In the genomic region with DNA sequence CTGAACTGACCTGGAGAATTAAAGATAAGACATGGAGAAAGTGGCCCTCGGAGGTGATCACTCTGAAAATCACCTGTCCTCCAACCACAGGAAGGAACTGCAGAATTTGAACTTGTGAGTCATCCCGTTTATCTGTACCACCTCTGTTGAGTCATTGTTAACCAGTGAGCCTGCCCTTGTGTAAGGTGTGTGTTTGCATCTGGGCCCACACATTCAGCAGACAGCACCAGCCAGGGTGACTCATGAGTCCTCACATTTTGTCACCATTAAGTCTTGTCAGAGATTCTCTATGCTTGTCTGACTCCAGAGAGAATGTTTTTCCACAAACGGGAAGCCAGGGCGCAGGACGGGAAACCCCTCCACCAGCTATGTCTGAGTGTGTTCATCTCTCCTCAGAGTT, we compare ENCODE assay signal across 26 mouse cellular contexts.
DNase-seq lines count a peak whose midpoint lies in the region; ATAC-seq and TF ChIP-seq lines count a peak whose summit lies in the region.
"Had no signal": no experiment of that assay in that cellular context is flagged by ENCODE, and none has a peak within 500 bp of the region (broad histone marks: within the 10 kb centered on the region; RNA-seq: fewer than 3 reads in every experiment).

No protein-coding gene starts in this region.

- in situ Hi-C loops in Patski (cut with MboI; ENCODE audit: low pct_unique_long_range_greater_than_20kb), result no loop called here

- no peaks in the 10 kb centered on the region for H3K36me3 ChIP-seq in lung, postnatal 0 days (ENCODE audit: insufficient read depth, low read length)
- H3K36me3 ChIP-seq: embryonic facial prominence, embryonic 12.5 days; embryonic facial prominence, embryonic 15.5 days; G1E; hindbrain, embryonic 10.5 days; hindbrain, embryonic 13.5 days; intestine, embryonic 15.5 days had no signal

- intact Hi-C loops in heart, postnatal 10 days (cut with DNase I), result no loop called here

- H3K4me1 ChIP-seq in lung, postnatal 0 days (ENCODE audit: insufficient read depth, low read depth, low read length), result no peaks in the 10 kb centered on the region
- H3K4me1 ChIP-seq: hindbrain, embryonic 13.5 days; intestine, embryonic 15.5 days had no signal

- H3K9me3 ChIP-seq in lung, postnatal 0 days (ENCODE audit: low read length), result no peaks in the 10 kb centered on the region
- H3K9me3 ChIP-seq: embryonic facial prominence, embryonic 12.5 days; embryonic facial prominence, embryonic 15.5 days; G1E; hindbrain, embryonic 10.5 days; hindbrain, embryonic 13.5 days; intestine, embryonic 15.5 days had no signal

- CTCF ChIA-PET in Patski (lab: Charles Lee), result interaction anchor here (0.7 to 1.4 kb wide), 2 partner anchors 9 to 19 kb away, joined by 3 read pairs; no protein-coding TSS in a partner anchor

- POLR2A ChIA-PET in Patski (lab: Charles Lee), result interaction anchor here (0.6 kb wide), 1 partner anchor 240 kb away, joined by 3 read pairs; no protein-coding TSS in a partner anchor

- H3K27me3 ChIP-seq in Patski, result no peaks in the 10 kb centered on the region
- no peaks in the 10 kb centered on the region for H3K27me3 ChIP-seq in lung, postnatal 0 days (replicated peaks; ENCODE audit: insufficient read depth, low read length)
- H3K27me3 ChIP-seq: embryonic facial prominence, embryonic 12.5 days; embryonic facial prominence, embryonic 15.5 days; hindbrain, embryonic 13.5 days; intestine, embryonic 15.5 days had no signal

- H3K4me2 ChIP-seq in lung, postnatal 0 days (replicated peaks; ENCODE audit: low read depth, low read length), result no peak overlapping the region
- H3K4me2 ChIP-seq: embryonic facial prominence, embryonic 12.5 days; embryonic facial prominence, embryonic 15.5 days; heart, embryonic 11.5 days; hindbrain, embryonic 13.5 days; intestine, embryonic 15.5 days had no signal

- H3K4me3 ChIP-seq in lung, postnatal 0 days (ENCODE audit: low read depth, low read length), result no peak overlapping the region
- H3K4me3 ChIP-seq: embryonic facial prominence, embryonic 12.5 days; embryonic facial prominence, embryonic 15.5 days; hindbrain, embryonic 10.5 days; hindbrain, embryonic 13.5 days; intestine, embryonic 15.5 days had no signal

- no peak for TF ChIP-seq EP300 in lung, postnatal 0 days (IDR thresholded peaks at IDR 0.05)

- ATAC-seq in Patski, result peak; percentile 45
- ATAC-seq in lung, postnatal 0 days, result no peak
- ATAC-seq: activated CD4-positive, CD25-positive, alpha-beta regulatory T cell, adult 4 months; forebrain, embryonic 14.5 days; forebrain, postnatal 0 days; hindbrain, embryonic 16.5 days; intestine, embryonic 15.5 days had no signal

- H3K27ac ChIP-seq in lung, postnatal 0 days (ENCODE audit: low read length), result no peak overlapping the region
- H3K27ac ChIP-seq: embryonic facial prominence, embryonic 12.5 days; embryonic facial prominence, embryonic 15.5 days; hindbrain, embryonic 10.5 days; hindbrain, embryonic 13.5 days; intestine, embryonic 15.5 days had no signal

- DNase-seq in heart, adult 11 months, result peak; percentile 39
- no peak for DNase-seq in heart, postnatal 10 days
- DNase-seq in right cerebral cortex, adult 2 months (ENCODE audit: low spot score in 2 of 2), result peak; percentile 21 to 31
- no peak for DNase-seq in right cerebral cortex, postnatal 4 days
- DNase-seq in Patski (ENCODE audit: low read depth, low spot score), result no peak
- DNase-seq in cerebellum, postnatal 25 days, result no peak
- DNase-seq in lung, postnatal 0 days (ENCODE audit: low spot score), result no peak
- DNase-seq: adrenal gland, adult 8-10 months; adrenal gland, postnatal 25 days; cerebellum, adult 18-20 months; cerebellum, adult 9-10 months; cerebellum, postnatal 14 days; forebrain, postnatal 0 days; gastrocnemius, postnatal 10 days; gastrocnemius, postnatal 36 days; heart, postnatal 36 days had no signal

- WGBS in lung, postnatal 0 days, result 76% methylated on average over 5 of the region's 5 CpGs

- H3K9ac ChIP-seq in lung, postnatal 0 days (replicated peaks; ENCODE audit: low read depth), result no peak overlapping the region
- H3K9ac ChIP-seq: embryonic facial prominence, embryonic 12.5 days; embryonic facial prominence, embryonic 15.5 days; forebrain, postnatal 0 days; hindbrain, embryonic 13.5 days; intestine, embryonic 15.5 days had no signal

- no peak for TF ChIP-seq CTCF in Patski (IDR thresholded peaks at IDR 0.05)
- TF ChIP-seq CTCF in lung, postnatal 0 days (IDR thresholded peaks at IDR 0.05), result no peak

Comparison
In these comparisons a context has a peak if more than half of its experiments do, and no peak if none do; other contexts are left out.
1. DNase-seq: peak in heart, adult 11 months (single experiment) and right cerebral cortex, adult 2 months (2 of 2); none in heart, postnatal 10 days (0 of 2), right cerebral cortex, postnatal 4 days (single experiment), Patski (single experiment), cerebellum, postnatal 25 days (0 of 2) and lung, postnatal 0 days (single experiment).